Mouse (Mus musculus) kidney, embryonic 16.5 days (tissue): ENCODE results near the gene Olfr1494. TPM values are rescaled to one million over a fixed set of nuclear protein-coding genes. Genes with fewer than 3 reads are reported as not detected.

Experiments used
- ATAC-seq: fragments of 200-750 bp; cut with Nextera tagmentation; 2 replicates; pipeline ENCODE4 v1.8.0; 2017; ENCODE audit warnings: moderate TSS enrichment; ENCODE audit not compliant: low FRiP score, low TSS enrichment
- H3K27ac ChIP-seq: fragments of 300-500 bp; sonication (generic); 2 replicates; pipeline ENCODE4 v1.5.1; 2014; ENCODE audit warnings: low read length
- H3K27me3 ChIP-seq: fragments of 300-500 bp; sonication (generic); 2 replicates; pipeline ENCODE4 v1.6.1; 2014; ENCODE audit warnings: low read length, control low read depth, mixed read lengths; ENCODE audit not compliant: insufficient read depth
- H3K36me3 ChIP-seq: fragments of 300-500 bp; sonication (generic); 2 replicates; pipeline ENCODE4 v1.6.1; 2014; ENCODE audit warnings: low read length, control low read depth, mixed read lengths; ENCODE audit not compliant: insufficient read depth
- H3K4me1 ChIP-seq: fragments of 300-500 bp; sonication (generic); 2 replicates; pipeline ENCODE4 v1.6.1; 2014; ENCODE audit warnings: low read length, control low read depth, mixed read lengths; ENCODE audit not compliant: insufficient read depth
- H3K4me2 ChIP-seq: fragments of 300-500 bp; sonication (generic); replicated peaks from 2 replicates; pipeline ENCODE4 v1.6.1; 2014; ENCODE audit warnings: low read depth, low read length
- H3K4me3 ChIP-seq: fragments of 300-500 bp; sonication (generic); 2 replicates; pipeline ENCODE4 v1.5.1; 2014; ENCODE audit warnings: mild to moderate bottlenecking, low read length
- H3K9ac ChIP-seq: fragments of 300-500 bp; sonication (generic); replicated peaks from 2 replicates; pipeline ENCODE4 v1.6.1; 2014; ENCODE audit warnings: low read length
- H3K9me3 ChIP-seq: fragments of 300-500 bp; sonication (generic); 2 replicates; pipeline ENCODE4 v1.6.1; 2016; ENCODE audit warnings: low read length, control low read depth
- WGBS: fragments of 180-500 bp; shearing (Covaris S2); extraction: QIAGEN DNeasy Blood & Tissue Kit; methylation state at CpG from one replicate; pipeline ENCODE4 v1.1.7; 2014; 5-methylcytosine and 5-hydroxymethylcytosine counted together
- polyA plus RNA-seq: library from polyadenylated mRNA; unstranded; fragments of >200 nt; fragmentation: Nextera tagmentation; extraction: Ambion mirVana; gene quantifications from 2 replicates; pipeline ENCODE4 v1.2.1, GENCODE M21; 2015

Olfr1494 gene
- polyA plus RNA-seq, result not detected in 2 replicates

DNA sequence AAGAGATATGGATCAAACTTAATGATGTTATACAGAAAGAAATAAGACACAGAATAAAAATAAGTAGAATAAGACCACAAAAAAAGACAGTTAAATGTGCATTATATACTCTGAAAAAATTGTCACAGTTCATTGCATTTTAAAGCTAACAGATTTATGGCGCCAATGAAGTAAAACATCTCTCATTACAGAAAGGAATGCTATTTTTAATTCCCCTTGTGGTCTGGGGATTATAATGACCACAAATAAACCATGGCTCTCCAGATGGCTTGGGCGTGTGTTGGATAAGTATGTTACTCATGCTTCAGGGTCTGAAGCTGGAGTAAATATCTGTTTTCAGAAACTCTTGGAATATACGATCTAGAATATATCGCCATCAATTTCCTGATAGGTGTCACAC, at the start of gene Olfr1494:
Gene Olfr1494 (plus strand): TSS at position 301 of the 400 bp plus-strand sequence.
- WGBS, result 75% methylated on average over 4 of the region's 4 CpGs
- Histone ChIP-seq H3K9me3 (no peaks in the 10 kb centered on the region), H3K27me3 (no peaks in the 10 kb centered on the region), H3K27ac (no peak within 1 kb of the TSS), H3K36me3 (no peaks in the 10 kb centered on the region), H3K4me2 (no peak within 1 kb of the TSS), H3K9ac (no peak within 1 kb of the TSS), H3K4me3 (no peak within 1 kb of the TSS), H3K4me1 (no peaks in the 10 kb centered on the region)
- ATAC-seq, result no peak

GRCm38 (mm10) chr19:13696968-13697367, 42.6 kb upstream of the Olfr1494 start, which contains the start of gene Olfr1491:
Gene Olfr1491 (plus strand): TSS chr19:13697268.
- no peak within 1 kb of the TSS for H3K27ac ChIP-seq
- H3K9me3 ChIP-seq, result no peaks in the 10 kb centered on the region
- 75% methylated on average over 3 of the region's 3 CpGs for WGBS
- no peaks in the 10 kb centered on the region for H3K27me3 ChIP-seq
- ATAC-seq, result no peak
- H3K4me1 ChIP-seq, result no peaks in the 10 kb centered on the region
- no peaks in the 10 kb centered on the region for H3K36me3 ChIP-seq
- no peak within 1 kb of the TSS for H3K4me2 ChIP-seq
- no peak within 1 kb of the TSS for H3K4me3 ChIP-seq
- H3K9ac ChIP-seq, result no peak within 1 kb of the TSS

GRCm38 (mm10) chr19:13722978-13723377, 16.6 kb upstream of the Olfr1494 start, which contains the start of gene Olfr1493-ps1:
Gene Olfr1493-ps1 (plus strand): TSS chr19:13723278.
- Histone ChIP-seq H3K36me3 (no peaks in the 10 kb centered on the region), H3K4me2 (no peak within 1 kb of the TSS), H3K4me3 (no peak within 1 kb of the TSS), H3K27me3 (no peaks in the 10 kb centered on the region), H3K9ac (no peak within 1 kb of the TSS), H3K9me3 (no peaks in the 10 kb centered on the region), H3K4me1 (no peaks in the 10 kb centered on the region), H3K27ac (no peak within 1 kb of the TSS)
- WGBS, result 48% methylated on average over 2 of the region's 2 CpGs
- ATAC-seq, result no peak

- WGBS, result 89% methylated on average over 1 of the region's 1 CpGs
- H3K4me1 ChIP-seq, result no peaks in the 10 kb centered on the region
- no peak overlapping the region for H3K4me3 ChIP-seq
- H3K4me2 ChIP-seq, result no peak overlapping the region
- H3K27ac ChIP-seq, result no peak overlapping the region
- no peaks in the 10 kb centered on the region for H3K36me3 ChIP-seq
- no peaks in the 10 kb centered on the region for H3K27me3 ChIP-seq
- no peak for ATAC-seq
- H3K9ac ChIP-seq, result no peak overlapping the region
- 0 out of 2 replicates have a peak, but pooled peaks cover 2% of the 10 kb centered on the region for H3K9me3 ChIP-seq
Observed at GRCm38 (mm10) chr19:13749366-13749765, 9.8 kb downstream of the Olfr1494 start.

DNA sequence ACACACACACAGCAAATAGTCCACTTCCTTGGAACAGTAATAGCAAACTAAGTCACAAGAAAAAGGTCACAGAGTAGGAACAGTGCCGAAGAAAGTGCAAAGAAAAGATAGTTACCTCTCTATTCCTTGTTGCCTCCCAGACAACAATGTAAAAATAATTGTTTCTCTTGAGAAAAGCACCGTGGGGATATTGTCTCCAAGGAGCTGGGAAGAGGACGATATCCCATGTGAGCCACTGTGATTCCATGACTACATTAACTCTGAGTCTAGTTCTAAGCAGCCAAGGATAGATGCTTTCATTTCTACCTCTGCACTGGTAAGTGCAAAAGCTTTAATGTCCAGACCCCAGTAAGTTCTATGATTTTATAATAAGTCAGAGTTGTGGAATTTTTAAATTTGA, 24.8 kb downstream of the Olfr1494 start, which contains the start of gene Olfr1495:
Gene Olfr1495 (plus strand): TSS at position 301 of the 400 bp plus-strand sequence.
- H3K4me1 ChIP-seq, result no peaks in the 10 kb centered on the region
- H3K36me3 ChIP-seq, result no peaks in the 10 kb centered on the region
- H3K9me3 ChIP-seq, result no peaks in the 10 kb centered on the region
- H3K27ac ChIP-seq, result no peak within 1 kb of the TSS
- WGBS, result 77% methylated on average over 3 of the region's 3 CpGs
- no peak within 1 kb of the TSS for H3K9ac ChIP-seq
- H3K4me2 ChIP-seq, result no peak within 1 kb of the TSS
- no peak for ATAC-seq
- no peaks in the 10 kb centered on the region for H3K27me3 ChIP-seq
- H3K4me3 ChIP-seq, result no peak within 1 kb of the TSS

DNA sequence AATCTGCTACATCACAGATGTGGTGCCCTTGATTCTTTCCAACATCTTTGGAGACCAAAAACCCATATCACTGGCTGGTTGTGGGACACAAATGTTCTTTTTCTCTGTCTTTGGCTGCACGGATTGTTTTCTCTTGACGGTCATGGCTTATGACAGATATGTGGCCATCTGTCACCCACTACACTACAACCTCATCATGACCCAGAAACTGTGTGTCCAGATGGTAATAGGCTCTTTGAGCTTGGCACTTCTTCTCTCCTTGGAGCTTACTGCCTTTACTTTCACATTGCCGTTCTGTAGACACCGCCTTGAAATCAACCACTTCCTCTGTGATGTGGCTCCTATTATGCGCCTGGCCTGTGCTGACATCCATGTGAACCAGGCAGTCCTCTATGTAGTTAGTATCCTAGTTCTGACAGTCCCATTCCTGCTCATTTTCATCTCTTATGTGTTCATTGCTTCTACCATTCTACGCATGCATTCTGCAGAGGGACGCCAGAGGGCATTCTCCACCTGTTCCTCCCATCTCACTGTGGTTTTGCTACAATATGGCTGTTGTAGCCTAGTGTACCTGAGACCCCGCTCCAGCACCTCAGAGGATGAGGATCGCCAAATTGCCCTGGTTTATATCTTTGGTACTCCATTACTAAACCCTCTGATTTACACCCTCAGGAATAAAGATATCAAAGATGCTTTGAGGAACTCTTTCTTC, 29.2 kb downstream of the Olfr1494 start:
- H3K4me3 ChIP-seq, result no peak overlapping the region
- no peaks in the 10 kb centered on the region for H3K36me3 ChIP-seq
- no peak overlapping the region for H3K27ac ChIP-seq
- H3K4me2 ChIP-seq, result no peak overlapping the region
- no peaks in the 10 kb centered on the region for H3K4me1 ChIP-seq
- H3K9ac ChIP-seq, result no peak overlapping the region
- no peak for ATAC-seq
- no peaks in the 10 kb centered on the region for H3K9me3 ChIP-seq
- 87% methylated on average over 9 of the region's 9 CpGs for WGBS
- H3K27me3 ChIP-seq, result no peaks in the 10 kb centered on the region

DNA sequence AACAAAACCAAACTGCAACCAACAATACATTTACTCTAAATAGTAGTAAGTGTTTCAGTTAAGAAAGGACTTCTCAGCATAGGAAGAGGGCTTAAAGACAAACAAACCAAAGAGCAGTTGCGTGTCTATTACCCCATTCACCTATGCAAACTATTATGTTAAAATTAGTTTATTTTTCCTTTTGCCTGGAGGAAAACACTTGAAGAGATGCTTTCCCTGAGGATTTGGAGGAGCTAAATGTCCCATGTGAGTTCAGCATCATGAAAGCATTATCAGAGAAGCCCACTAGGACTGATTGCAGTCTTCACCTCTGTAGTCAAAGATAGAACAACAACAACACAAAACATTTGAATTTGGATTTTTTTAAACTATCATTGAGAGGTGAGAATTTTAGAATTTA, 38.0 kb downstream of the Olfr1494 start, which contains the start of gene Olfr1496:
Gene Olfr1496 (plus strand): TSS at position 301 of the 400 bp plus-strand sequence.
- Histone ChIP-seq H3K9ac (no peak within 1 kb of the TSS), H3K4me3 (no peak within 1 kb of the TSS), H3K36me3 (no peaks in the 10 kb centered on the region), H3K27me3 (no peaks in the 10 kb centered on the region), H3K4me2 (no peak within 1 kb of the TSS), H3K9me3 (no peaks in the 10 kb centered on the region), H3K4me1 (no peaks in the 10 kb centered on the region), H3K27ac (no peak within 1 kb of the TSS)
- WGBS, result 85% methylated on average over 1 of the region's 1 CpGs
- ATAC-seq, result no peak

DNA sequence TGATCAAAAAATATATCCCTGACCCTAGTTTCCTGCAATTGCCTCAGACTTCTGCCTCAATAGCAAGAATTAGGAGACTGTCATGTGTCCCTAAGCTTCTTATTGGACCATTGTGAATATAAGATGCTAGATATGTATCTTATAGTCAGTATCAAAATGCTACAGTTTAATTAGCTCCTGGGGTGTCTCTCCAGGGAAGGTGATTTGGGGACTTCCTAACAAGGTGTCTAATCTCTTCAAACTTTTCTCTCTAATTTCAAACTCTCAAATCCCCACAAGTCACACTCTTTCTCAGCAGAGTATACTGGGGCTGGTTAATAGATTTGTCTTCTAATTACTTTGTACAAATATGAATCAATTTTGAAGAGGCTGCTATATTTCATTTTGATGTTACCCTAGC, 58.6 kb downstream of the Olfr1494 start, which contains the start of gene Olfr1497:
Gene Olfr1497 (minus strand): TSS at position 101 of the 400 bp plus-strand sequence.
- no peak for ATAC-seq
- no peaks in the 10 kb centered on the region for H3K9me3 ChIP-seq
- no peak within 1 kb of the TSS for H3K4me2 ChIP-seq
- no peak within 1 kb of the TSS for H3K9ac ChIP-seq
- no peaks in the 10 kb centered on the region for H3K27me3 ChIP-seq
- no peak within 1 kb of the TSS for H3K4me3 ChIP-seq
- no peaks in the 10 kb centered on the region for H3K36me3 ChIP-seq
- no peak within 1 kb of the TSS for H3K27ac ChIP-seq
- H3K4me1 ChIP-seq, result no peaks in the 10 kb centered on the region
